ENCODE assay signal across 10 mouse cellular contexts in the genomic region with DNA sequence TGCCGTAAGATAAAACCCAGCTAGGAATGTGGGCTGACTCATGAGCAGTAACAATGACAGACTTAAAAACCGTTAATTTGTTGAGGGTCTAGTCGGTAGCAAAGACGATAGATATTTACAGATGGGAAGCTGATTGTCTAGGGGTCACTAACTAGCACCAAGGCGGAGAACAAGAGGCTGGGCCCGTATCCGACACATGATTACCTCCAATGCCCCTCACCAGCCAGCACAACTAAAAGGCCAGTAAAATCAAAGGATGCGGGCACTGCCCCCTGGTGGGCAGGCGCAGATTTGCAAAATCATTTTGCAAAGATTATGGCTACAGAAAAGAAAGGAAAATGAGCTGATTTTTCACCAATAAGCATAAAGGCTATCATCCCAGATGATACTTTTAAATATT.
A peak's percentile ranks its signal among the peaks of the same experiment; 100 is the strongest.
DNase-seq lines count a peak whose midpoint lies in the region; ATAC-seq and TF ChIP-seq lines count a peak whose summit lies in the region.
"Had no signal": no experiment of that assay in that cellular context is flagged by ENCODE, and none has a peak within 500 bp of the region (broad histone marks: within the 10 kb centered on the region; RNA-seq: fewer than 3 reads in every experiment).

No protein-coding gene starts in this region.

- H3K9ac ChIP-seq in MEL (ENCODE audit: control insufficient read depth, low read depth, low read length, poor library complexity, severe bottlenecking): peak overlapping the region; percentile 31; the same call in 1 of the 2 replicates
- H3K9ac ChIP-seq in liver, embryonic 11.5 days (ENCODE audit: low read depth, low read length): no peak overlapping the region
- H3K9ac ChIP-seq in stomach, postnatal 0 days (ENCODE audit: low read length): no peak overlapping the region
- H3K9ac ChIP-seq: liver, embryonic 15.5 days; stomach, embryonic 15.5 days had no signal

- H3K9me3 ChIP-seq in MEL (replicated peaks; ENCODE audit: insufficient read depth, low read length): no peaks in the 10 kb centered on the region
- H3K9me3 ChIP-seq in liver, embryonic 11.5 days (ENCODE audit: control insufficient read depth, low read length): no peaks in the 10 kb centered on the region
- H3K9me3 ChIP-seq in stomach, postnatal 0 days (ENCODE audit: control insufficient read depth, low read length): no peaks in the 10 kb centered on the region
- H3K9me3 ChIP-seq: liver, embryonic 15.5 days; stomach, embryonic 15.5 days had no signal

- H3K27me3 ChIP-seq in MEL (ENCODE audit: control insufficient read depth in 1 of 2, insufficient read depth in 2 of 2, low read length in 2 of 2): no peaks in the 10 kb centered on the region; a peak in 1 of 4 replicates
- H3K27me3 ChIP-seq in liver, embryonic 11.5 days (replicated peaks; ENCODE audit: control insufficient read depth, insufficient read depth, low read length): no peaks in the 10 kb centered on the region
- no peaks in the 10 kb centered on the region for H3K27me3 ChIP-seq in stomach, postnatal 0 days (ENCODE audit: control insufficient read depth, insufficient read depth, low read length)
- H3K27me3 ChIP-seq: liver, embryonic 15.5 days; stomach, embryonic 15.5 days had no signal

- H3K36me3 ChIP-seq in MEL (ENCODE audit: control insufficient read depth in 1 of 2, insufficient read depth in 2 of 2, low read length in 2 of 2): no peaks in the 10 kb centered on the region; a peak in 1 of 4 replicates
- H3K36me3 ChIP-seq in liver, embryonic 11.5 days (ENCODE audit: control insufficient read depth, insufficient read depth, low read length): no peaks in the 10 kb centered on the region
- no peaks in the 10 kb centered on the region for H3K36me3 ChIP-seq in stomach, postnatal 0 days (ENCODE audit: control insufficient read depth, insufficient read depth, low read length)
- H3K36me3 ChIP-seq: liver, embryonic 15.5 days; stomach, embryonic 15.5 days had no signal

- TF ChIP-seq CTCF in MEL (IDR thresholded peaks at IDR 0.05 in 2 of 3, conservative IDR thresholded peaks at IDR 0.05 in 1 of 3; ENCODE audit: control insufficient read depth in 1 of 3, insufficient read depth in 1 of 3, low read depth in 2 of 3, low read length in 3 of 3, poor library complexity in 1 of 3, severe bottlenecking in 1 of 3): peak; percentile 76 to 85 (median 84)
- TF ChIP-seq CTCF in stomach, postnatal 0 days (IDR thresholded peaks at IDR 0.05; ENCODE audit: low read depth): peak; percentile 77

- peak; percentile 42 to 47 for DNase-seq in left cerebral cortex, adult 18-20 months (ENCODE audit: low spot score in 2 of 2)
- DNase-seq in left cerebral cortex, postnatal 10 days (ENCODE audit: extremely low spot score in 1 of 2, low spot score in 2 of 2): no peak
- peak; percentile 66 for DNase-seq in MEL (ENCODE audit: low read depth, low spot score)
- peak; percentile 54 to 72 for DNase-seq in adrenal gland, postnatal 36 days
- DNase-seq in heart, postnatal 4 days: peak; percentile 62
- DNase-seq in liver, embryonic 11.5 days (ENCODE audit: low spot score): peak; percentile 36
- peak; percentile 35 for DNase-seq in stomach, postnatal 0 days (ENCODE audit: low spot score)
- no peak for DNase-seq in urinary bladder, adult 2 months (ENCODE audit: low spot score)

- H3K27ac ChIP-seq in MEL (ENCODE audit: control insufficient read depth, low read depth, low read length): no peak overlapping the region
- no peak overlapping the region for H3K27ac ChIP-seq in liver, embryonic 11.5 days (ENCODE audit: low read depth, low read length)
- no peak overlapping the region for H3K27ac ChIP-seq in stomach, postnatal 0 days (replicated peaks)
- H3K27ac ChIP-seq: liver, embryonic 15.5 days; stomach, embryonic 15.5 days had no signal

- TF ChIP-seq POLR2A in MEL (IDR thresholded peaks at IDR 0.05; ENCODE audit: control insufficient read depth in 1 of 2, insufficient read depth in 1 of 2, low read depth in 1 of 2, low read length in 2 of 2, poor library complexity in 1 of 2): no peak

- no peak overlapping the region for H3K4me2 ChIP-seq in liver, embryonic 11.5 days
- H3K4me2 ChIP-seq in stomach, postnatal 0 days (replicated peaks; ENCODE audit: low read depth): no peak overlapping the region
- H3K4me2 ChIP-seq: liver, embryonic 15.5 days; stomach, embryonic 15.5 days had no signal

- 43% methylated on average over 9 of the region's 9 CpGs for WGBS in liver, embryonic 11.5 days
- 28% methylated on average over 9 of the region's 9 CpGs for WGBS in stomach, postnatal 0 days

- H3K79me2 ChIP-seq in MEL (ENCODE audit: control insufficient read depth, insufficient read depth, low read length, poor library complexity): no peaks in the 10 kb centered on the region

- TF ChIP-seq EP300 in MEL (IDR thresholded peaks at IDR 0.05; ENCODE audit: low read depth in 1 of 2, low read length in 2 of 2): peak in 1 of 2 experiments; percentile 6; a peak in 1 of 4 replicates
- no peak for TF ChIP-seq EP300 in stomach, postnatal 0 days (optimal IDR thresholded peaks at IDR 0.05)

- intact Hi-C loops in left cerebral cortex, postnatal 10 days (cut with DNase I): no loop called here

- TF ChIP-seq RAD21 in MEL (IDR thresholded peaks at IDR 0.05; ENCODE audit: low read depth, low read length): peak; percentile 71

- ATAC-seq in liver, embryonic 11.5 days (replicated peaks; ENCODE audit: low FRiP score): no peak
- no peak for ATAC-seq in stomach, postnatal 0 days (ENCODE audit: low FRiP score, low TSS enrichment)

- peak overlapping the region; percentile 19 to 45; a peak in 3 of 4 replicates for H3K4me3 ChIP-seq in MEL (ENCODE audit: control insufficient read depth in 1 of 2, insufficient read depth in 1 of 2, low read depth in 2 of 2, low read length in 2 of 2)
- no peak overlapping the region for H3K4me3 ChIP-seq in liver, embryonic 11.5 days (ENCODE audit: low read depth, low read length)
- no peak overlapping the region for H3K4me3 ChIP-seq in stomach, postnatal 0 days (ENCODE audit: low read depth, low read length)
- H3K4me3 ChIP-seq: liver, embryonic 15.5 days; stomach, embryonic 15.5 days had no signal

- H3K4me1 ChIP-seq in MEL (ENCODE audit: control insufficient read depth in 1 of 2, insufficient read depth in 2 of 2, low read length in 2 of 2): no peaks in the 10 kb centered on the region; a peak in 1 of 4 replicates
- no peaks in the 10 kb centered on the region for H3K4me1 ChIP-seq in liver, embryonic 11.5 days (replicated peaks; ENCODE audit: control insufficient read depth, insufficient read depth, low read length)
- no peaks in the 10 kb centered on the region for H3K4me1 ChIP-seq in stomach, postnatal 0 days (replicated peaks; ENCODE audit: control insufficient read depth, insufficient read depth)
- H3K4me1 ChIP-seq: liver, embryonic 15.5 days; stomach, embryonic 15.5 days had no signal

TF ChIP-seq in MEL, 35 proteins besides CTCF, POLR2A, EP300 and RAD21:
- TF ChIP-seq SMC3 (IDR thresholded peaks at IDR 0.05; ENCODE audit: low read depth, low read length) (peak; percentile 74), CHD2 (IDR thresholded peaks at IDR 0.05; ENCODE audit: low read length) (no peak), MXI1 (IDR thresholded peaks at IDR 0.05; ENCODE audit: low read depth, low read length) (no peak), MAX (IDR thresholded peaks at IDR 0.05; ENCODE audit: low read length) (no peak), ZC3H11A (IDR thresholded peaks at IDR 0.05; ENCODE audit: low read depth, low read length) (peak; percentile 53), MYB (IDR thresholded peaks at IDR 0.05; ENCODE audit: low read depth, low read length) (no peak), ZMIZ1 (IDR thresholded peaks at IDR 0.05; ENCODE audit: low read depth, low read length) (no peak)

Comparison
In these comparisons a context has a peak if more than half of its experiments do, and no peak if none do; other contexts are left out.
1. DNase-seq: peak in left cerebral cortex, adult 18-20 months (2 of 2), MEL (single experiment), adrenal gland, postnatal 36 days (2 of 2), heart, postnatal 4 days (single experiment), liver, embryonic 11.5 days (single experiment) and stomach, postnatal 0 days (single experiment); none in left cerebral cortex, postnatal 10 days (0 of 2) and urinary bladder, adult 2 months (single experiment).
2. H3K4me3 ChIP-seq: peak in MEL (2 of 2); none in liver, embryonic 11.5 days (single experiment) and stomach, postnatal 0 days (single experiment).